Mouse (Mus musculus): ENCODE results near the gene Rab31. TPM values are rescaled to one million over a fixed set of nuclear protein-coding genes. Genes with fewer than 3 reads are reported as not detected.

Gene Rab31
- polyA plus RNA-seq, 1 experiment from 2014 or later: 73.5 TPM

GRCm38 (mm10) chr17:65732666-65733065 is 39.9 kb downstream of the Rab31 start:
- WGBS: 88% methylated on average over 4 of the region's 4 CpGs

DNA sequence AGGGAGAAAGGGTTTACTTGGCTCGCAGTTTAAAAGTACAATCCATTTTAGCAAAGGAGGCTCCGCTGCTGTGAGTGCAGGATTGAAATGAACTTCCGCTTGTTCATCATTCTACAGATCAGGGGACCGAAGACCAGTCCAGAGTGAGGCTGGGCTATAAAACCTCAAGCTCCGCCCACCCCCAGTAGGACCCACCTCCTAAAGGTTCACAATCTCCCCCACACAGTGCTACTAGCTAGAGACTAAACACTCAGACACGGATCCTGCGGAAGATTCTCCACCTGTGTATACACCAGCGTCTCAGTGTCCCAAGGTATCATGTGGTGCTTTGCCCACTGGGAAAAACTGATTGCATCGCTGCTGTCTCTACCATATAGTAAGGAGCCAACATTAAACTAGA is 40.8 kb downstream of the Rab31 start:
- Histone ChIP-seq H3K9me3 (ENCODE audit: control insufficient read depth, low read length) (no peaks in the 10 kb centered on the region), H3K9ac (replicated peaks; ENCODE audit: low read depth, low read length) (no peak overlapping the region), H3K4me3 (replicated peaks; ENCODE audit: low read length) (no peak overlapping the region), H3K27me3 (replicated peaks; ENCODE audit: control insufficient read depth, insufficient read depth, low read length) (no peaks in the 10 kb centered on the region), H3K4me2 (ENCODE audit: low read length) (no peak overlapping the region), H3K27ac (ENCODE audit: low read length) (no peak overlapping the region), H3K4me1 (replicated peaks; ENCODE audit: control insufficient read depth, insufficient read depth, low read length) (no peaks in the 10 kb centered on the region), H3K36me3 (ENCODE audit: control insufficient read depth, insufficient read depth) (no peaks in the 10 kb centered on the region)
- ATAC-seq: no peak
- 91% methylated on average over 9 of the region's 9 CpGs for WGBS

More at GRCm38 (mm10) chr17:65732666-65733065, 39.9 kb downstream of the Rab31 start:
- H3K4me1 ChIP-seq (replicated peaks; ENCODE audit: control insufficient read depth, insufficient read depth, low read length): no peaks in the 10 kb centered on the region
- H3K9me3 ChIP-seq (ENCODE audit: control insufficient read depth, low read length): no peaks in the 10 kb centered on the region
- H3K36me3 ChIP-seq (ENCODE audit: control insufficient read depth, insufficient read depth): no peaks in the 10 kb centered on the region
- no peak overlapping the region for H3K27ac ChIP-seq (ENCODE audit: low read length)
- H3K4me3 ChIP-seq (replicated peaks; ENCODE audit: low read length): no peak overlapping the region
- no peaks in the 10 kb centered on the region for H3K27me3 ChIP-seq (replicated peaks; ENCODE audit: control insufficient read depth, insufficient read depth, low read length)
- H3K4me2 ChIP-seq (ENCODE audit: low read length): no peak overlapping the region
- no peak for ATAC-seq
- H3K9ac ChIP-seq (replicated peaks; ENCODE audit: low read depth, low read length): no peak overlapping the region

DNA sequence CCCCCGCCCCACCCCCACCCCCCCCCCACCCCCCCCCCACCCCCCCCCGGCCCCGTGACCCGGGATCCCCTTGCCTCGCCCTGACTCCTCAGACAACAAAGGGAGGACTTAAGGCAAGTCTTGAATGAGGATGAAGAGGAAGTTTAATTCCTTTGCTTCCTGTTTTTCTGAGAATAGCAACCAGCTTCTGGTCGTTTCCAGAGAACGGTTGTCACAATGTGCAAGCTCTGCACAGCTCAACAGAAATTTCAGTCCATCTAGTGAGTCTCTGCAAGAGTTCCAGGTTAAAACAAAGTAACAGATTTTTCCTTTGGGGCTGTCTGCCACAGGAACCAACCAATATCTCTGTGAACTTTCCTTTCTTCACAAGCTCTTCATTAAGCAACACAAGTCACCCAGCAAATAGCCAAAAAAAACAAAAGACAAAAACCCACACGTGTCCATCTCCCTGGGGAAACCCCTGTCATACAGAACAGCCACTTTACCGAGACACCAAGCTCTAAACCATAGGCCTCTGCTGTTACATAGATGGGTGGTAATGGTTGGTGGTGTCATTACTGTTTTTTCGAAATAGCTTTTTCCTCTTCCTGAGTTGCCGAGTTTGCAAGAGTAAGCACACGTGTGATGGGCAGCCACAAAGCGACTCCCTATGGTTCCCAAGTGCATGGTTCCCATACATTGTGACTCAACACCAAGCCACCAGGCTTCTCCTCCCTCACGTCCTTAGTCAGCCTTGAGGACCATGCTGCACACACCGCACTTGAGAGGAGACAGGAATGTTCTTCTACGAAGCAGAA is 42.4 kb downstream of the Rab31 start:
- 78% methylated on average over 14 of the region's 16 CpGs for WGBS
- Histone ChIP-seq H3K4me3 (replicated peaks; ENCODE audit: low read length) (no peak overlapping the region), H3K27me3 (replicated peaks; ENCODE audit: control insufficient read depth, insufficient read depth, low read length) (no peaks in the 10 kb centered on the region), H3K27ac (ENCODE audit: low read length) (no peak overlapping the region), H3K4me2 (ENCODE audit: low read length) (no peak overlapping the region), H3K36me3 (ENCODE audit: control insufficient read depth, insufficient read depth) (no peaks in the 10 kb centered on the region), H3K9ac (replicated peaks; ENCODE audit: low read depth, low read length) (no peak overlapping the region), H3K9me3 (ENCODE audit: control insufficient read depth, low read length) (no peaks in the 10 kb centered on the region), H3K4me1 (replicated peaks; ENCODE audit: control insufficient read depth, insufficient read depth, low read length) (peaks cover 3% of the 10 kb centered on the region; the same call in 1 of the 2 replicates)
- ATAC-seq: no peak

- H3K27me3 ChIP-seq (replicated peaks; ENCODE audit: control insufficient read depth, insufficient read depth, low read length): no peaks in the 10 kb centered on the region
- H3K4me1 ChIP-seq (replicated peaks; ENCODE audit: control insufficient read depth, insufficient read depth, low read length): peaks cover 3% of the 10 kb centered on the region; the same call in 1 of the 2 replicates
- H3K36me3 ChIP-seq (ENCODE audit: control insufficient read depth, insufficient read depth): no peaks in the 10 kb centered on the region
- WGBS: 69% methylated on average over 5 of the region's 5 CpGs
- no peak overlapping the region for H3K27ac ChIP-seq (ENCODE audit: low read length)
- no peaks in the 10 kb centered on the region for H3K9me3 ChIP-seq (ENCODE audit: control insufficient read depth, low read length)
- H3K9ac ChIP-seq (replicated peaks; ENCODE audit: low read depth, low read length): no peak overlapping the region
- H3K4me3 ChIP-seq (replicated peaks; ENCODE audit: low read length): no peak overlapping the region
- no peak for ATAC-seq
- no peak overlapping the region for H3K4me2 ChIP-seq (ENCODE audit: low read length)
Observed at GRCm38 (mm10) chr17:65726755-65727154, 45.8 kb downstream of the Rab31 start.

DNA sequence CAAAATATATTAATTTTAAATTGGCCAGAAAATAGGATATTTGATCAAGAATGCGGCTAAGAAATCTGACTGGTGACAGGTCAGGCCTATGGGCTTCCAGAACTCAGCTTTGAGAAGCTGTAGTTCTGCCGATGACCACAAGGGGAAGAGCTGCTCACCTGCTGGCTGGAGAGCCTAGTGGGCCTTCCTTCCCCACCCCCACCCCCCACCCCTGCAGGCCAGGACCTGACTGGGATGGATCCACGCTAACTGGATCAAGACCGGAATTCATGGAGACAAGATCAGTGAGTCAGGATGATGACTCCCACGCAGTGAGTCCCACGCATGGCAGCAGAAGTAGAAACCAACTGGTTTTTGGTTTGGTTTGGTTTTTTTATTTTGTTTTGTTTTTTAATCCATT is 46.3 kb downstream of the Rab31 start:
- H3K4me3 ChIP-seq (replicated peaks; ENCODE audit: low read length): no peak overlapping the region
- no peaks in the 10 kb centered on the region for H3K27me3 ChIP-seq (replicated peaks; ENCODE audit: control insufficient read depth, insufficient read depth, low read length)
- peaks cover 3% of the 10 kb centered on the region; the same call in 1 of the 2 replicates for H3K4me1 ChIP-seq (replicated peaks; ENCODE audit: control insufficient read depth, insufficient read depth, low read length)
- H3K36me3 ChIP-seq (ENCODE audit: control insufficient read depth, insufficient read depth): no peaks in the 10 kb centered on the region
- WGBS: 91% methylated on average over 6 of the region's 6 CpGs
- H3K27ac ChIP-seq (ENCODE audit: low read length): no peak overlapping the region
- no peak for ATAC-seq
- H3K9me3 ChIP-seq (ENCODE audit: control insufficient read depth, low read length): no peaks in the 10 kb centered on the region
- H3K9ac ChIP-seq (replicated peaks; ENCODE audit: low read depth, low read length): no peak overlapping the region
- no peak overlapping the region for H3K4me2 ChIP-seq (ENCODE audit: low read length)

- H3K4me3 ChIP-seq (replicated peaks; ENCODE audit: low read length): no peak overlapping the region
- no peak overlapping the region for H3K9ac ChIP-seq (replicated peaks; ENCODE audit: low read depth, low read length)
- H3K9me3 ChIP-seq (ENCODE audit: control insufficient read depth, low read length): no peaks in the 10 kb centered on the region
- no peaks in the 10 kb centered on the region for H3K36me3 ChIP-seq (ENCODE audit: control insufficient read depth, insufficient read depth)
- H3K4me2 ChIP-seq (ENCODE audit: low read length): no peak overlapping the region
- ATAC-seq: no peak
- 59% methylated on average over 2 of the region's 2 CpGs for WGBS
- no peak overlapping the region for H3K27ac ChIP-seq (ENCODE audit: low read length)
- peaks cover 3% of the 10 kb centered on the region; the same call in 1 of the 2 replicates for H3K4me1 ChIP-seq (replicated peaks; ENCODE audit: control insufficient read depth, insufficient read depth, low read length)
- H3K27me3 ChIP-seq (replicated peaks; ENCODE audit: control insufficient read depth, insufficient read depth, low read length): no peaks in the 10 kb centered on the region
Observed at GRCm38 (mm10) chr17:65725814-65726213, 46.7 kb downstream of the Rab31 start.

DNA sequence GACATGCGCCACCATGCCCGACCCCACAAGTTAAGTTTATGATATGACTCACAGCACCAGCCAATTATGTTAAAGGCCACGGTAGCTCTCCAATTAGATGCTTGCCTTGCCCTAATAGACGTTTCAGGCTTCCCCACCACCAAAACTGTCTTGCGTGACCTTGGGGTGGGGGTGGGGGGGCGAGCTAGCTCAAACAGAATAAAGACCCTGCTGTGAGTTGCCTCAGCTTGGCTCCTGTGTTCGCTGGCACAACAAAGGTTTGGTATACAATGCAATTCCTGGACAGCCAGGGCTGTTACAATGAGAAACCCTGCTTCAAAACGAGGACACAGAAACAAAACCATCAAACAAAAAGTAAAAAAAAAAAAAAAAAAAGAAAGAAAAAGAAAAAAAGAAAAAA is 47.2 kb downstream of the Rab31 start:
- 18% methylated on average over 8 of the region's 8 CpGs for WGBS
- ATAC-seq: no peak
- no peak overlapping the region for H3K9ac ChIP-seq (replicated peaks; ENCODE audit: low read depth, low read length)
- H3K4me2 ChIP-seq (ENCODE audit: low read length): no peak overlapping the region
- no peak overlapping the region for H3K4me3 ChIP-seq (replicated peaks; ENCODE audit: low read length)
- no peaks in the 10 kb centered on the region for H3K9me3 ChIP-seq (ENCODE audit: control insufficient read depth, low read length)
- H3K27ac ChIP-seq (ENCODE audit: low read length): no peak overlapping the region
- H3K27me3 ChIP-seq (replicated peaks; ENCODE audit: control insufficient read depth, insufficient read depth, low read length): no peaks in the 10 kb centered on the region
- peaks cover 3% of the 10 kb centered on the region; the same call in 1 of the 2 replicates for H3K4me1 ChIP-seq (replicated peaks; ENCODE audit: control insufficient read depth, insufficient read depth, low read length)
- H3K36me3 ChIP-seq (ENCODE audit: control insufficient read depth, insufficient read depth): no peaks in the 10 kb centered on the region

DNA sequence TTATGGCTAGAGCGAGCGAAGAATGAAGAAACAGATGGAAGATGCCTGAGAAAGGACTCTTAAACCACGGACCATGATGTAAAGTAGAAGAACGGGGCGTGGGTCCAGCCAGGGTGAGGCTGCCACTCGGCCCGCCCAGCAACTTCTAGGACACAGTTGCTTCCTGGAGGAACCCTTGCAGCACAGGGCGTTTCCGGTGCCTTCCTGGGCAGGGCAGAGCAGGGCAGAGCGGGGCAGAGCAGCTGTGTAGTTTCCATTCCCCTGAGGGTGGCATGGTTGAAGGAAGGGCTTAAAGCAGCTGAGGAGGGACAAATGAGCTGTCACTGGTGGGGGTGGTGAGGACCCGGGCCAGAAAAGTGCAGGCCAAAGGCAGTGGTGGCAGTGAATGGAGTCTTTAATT is 48.3 kb downstream of the Rab31 start:
- Histone ChIP-seq H3K4me1 (replicated peaks; ENCODE audit: control insufficient read depth, insufficient read depth, low read length) (peaks cover 3% of the 10 kb centered on the region; the same call in 1 of the 2 replicates), H3K4me2 (ENCODE audit: low read length) (no peak overlapping the region), H3K4me3 (replicated peaks; ENCODE audit: low read length) (no peak overlapping the region), H3K36me3 (ENCODE audit: control insufficient read depth, insufficient read depth) (no peaks in the 10 kb centered on the region), H3K9ac (replicated peaks; ENCODE audit: low read depth, low read length) (no peak overlapping the region), H3K9me3 (ENCODE audit: control insufficient read depth, low read length) (no peaks in the 10 kb centered on the region), H3K27me3 (replicated peaks; ENCODE audit: control insufficient read depth, insufficient read depth, low read length) (no peaks in the 10 kb centered on the region), H3K27ac (ENCODE audit: low read length) (no peak overlapping the region)
- no peak for ATAC-seq
- 87% methylated on average over 11 of the region's 11 CpGs for WGBS

DNA sequence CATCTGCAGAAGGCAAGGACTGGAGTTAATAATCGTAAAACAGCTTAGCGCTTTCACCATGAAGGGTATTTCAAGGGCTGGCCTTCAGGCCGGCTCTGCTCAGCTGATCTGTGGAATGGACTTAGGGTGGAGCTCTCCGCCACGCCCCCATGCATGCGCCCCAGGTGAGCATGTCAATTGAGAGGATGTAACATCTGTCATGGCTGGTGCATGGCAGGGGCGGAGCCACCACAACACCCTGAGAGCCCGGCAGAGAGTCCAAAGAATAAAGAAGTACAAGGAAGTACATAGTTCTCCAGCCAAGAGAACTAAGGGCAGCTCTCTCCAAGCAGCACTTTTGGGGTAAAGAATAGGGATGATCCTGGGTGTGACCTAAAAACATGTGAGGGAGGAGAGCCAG is 48.9 kb downstream of the Rab31 start:
- H3K4me3 ChIP-seq (replicated peaks; ENCODE audit: low read length): no peak overlapping the region
- no peak for ATAC-seq
- H3K36me3 ChIP-seq (ENCODE audit: control insufficient read depth, insufficient read depth): no peaks in the 10 kb centered on the region
- no peak overlapping the region for H3K4me2 ChIP-seq (ENCODE audit: low read length)
- H3K9me3 ChIP-seq (ENCODE audit: control insufficient read depth, low read length): no peaks in the 10 kb centered on the region
- H3K4me1 ChIP-seq (replicated peaks; ENCODE audit: control insufficient read depth, insufficient read depth, low read length): peaks cover 3% of the 10 kb centered on the region; the same call in 1 of the 2 replicates
- H3K9ac ChIP-seq (replicated peaks; ENCODE audit: low read depth, low read length): no peak overlapping the region
- H3K27ac ChIP-seq (ENCODE audit: low read length): no peak overlapping the region
- H3K27me3 ChIP-seq (replicated peaks; ENCODE audit: control insufficient read depth, insufficient read depth, low read length): no peaks in the 10 kb centered on the region
- 97% methylated on average over 8 of the region's 8 CpGs for WGBS
